Mouse (Mus musculus) ES-E14 (cell line): ENCODE results near the gene Deaf1.

Experiments used
- CHD2 ChIP-seq: IDR thresholded peaks from 2 replicates; pipeline ENCODE4 v1.6.1; 2014; ENCODE audit warnings: mild to moderate bottlenecking, low read depth, low read length, inconsistent platforms
- MAFK ChIP-seq: IDR thresholded peaks from 2 replicates; pipeline ENCODE4 v1.6.1; 2014; ENCODE audit warnings: mild to moderate bottlenecking, low read depth, low read length, inconsistent platforms; ENCODE audit not compliant: insufficient read depth
- ZC3H11A ChIP-seq: IDR thresholded peaks from 2 replicates; pipeline ENCODE4 v1.6.1; 2012; ENCODE audit warnings: low read depth, mild to moderate bottlenecking, inconsistent platforms, low read length, borderline replicate concordance
- ZNF384 ChIP-seq: IDR thresholded peaks from 2 replicates; pipeline ENCODE4 v1.6.1; 2012; ENCODE audit warnings: low read depth, low read length, inconsistent platforms

GRCm38 (mm10) chr7:141261480-141261879 is 66.0 kb downstream of the Deaf1 start:
- TF ChIP-seq ZNF384 (no peak), CHD2 (no peak), ZC3H11A (no peak), MAFK (no peak)
